Mouse (Mus musculus): ENCODE results near the gene Il21r.

GRCm38 (mm10) chr7:125600136-125600535, 3.1 kb upstream of the Il21r start:
- TF ChIP-seq POLR2A (IDR thresholded peaks at IDR 0.05; ENCODE audit: control insufficient read depth in 1 of 2, insufficient read depth in 1 of 2, low read depth in 1 of 2, low read length in 2 of 2, poor library complexity in 1 of 2) = no peak
- TF ChIP-seq CTCF (IDR thresholded peaks at IDR 0.05 in 2 of 3, conservative IDR thresholded peaks at IDR 0.05 in 1 of 3; ENCODE audit: control insufficient read depth in 1 of 3, insufficient read depth in 1 of 3, low read depth in 2 of 3, low read length in 3 of 3, poor library complexity in 1 of 3, severe bottlenecking in 1 of 3) = no peak
- TF ChIP-seq ZC3H11A (IDR thresholded peaks at IDR 0.05; ENCODE audit: low read depth, low read length) = no peak
- TF ChIP-seq GATA1 (IDR thresholded peaks at IDR 0.05; ENCODE audit: low read depth, low read length) = no peak
- no peak for TF ChIP-seq HCFC1 (IDR thresholded peaks at IDR 0.05; ENCODE audit: low read depth, low read length)
- no peak for TF ChIP-seq ELF1 (IDR thresholded peaks at IDR 0.05; ENCODE audit: low read depth, low read length)
- TF ChIP-seq POLR2AphosphoS2 (IDR thresholded peaks at IDR 0.05; ENCODE audit: low read length) = no peak
- TF ChIP-seq CHD2 (IDR thresholded peaks at IDR 0.05; ENCODE audit: low read length) = no peak
- no peak for TF ChIP-seq BHLHE40 (IDR thresholded peaks at IDR 0.05; ENCODE audit: borderline replicate concordance, low read depth, low read length)
- TF ChIP-seq JUND (IDR thresholded peaks at IDR 0.05; ENCODE audit: low read depth, low read length) = no peak
- no peak for TF ChIP-seq ZMIZ1 (IDR thresholded peaks at IDR 0.05; ENCODE audit: low read depth, low read length)
- TF ChIP-seq MAX (IDR thresholded peaks at IDR 0.05; ENCODE audit: low read length) = no peak
